Comparison of ENCODE assay signal across 27 mouse cellular contexts in the genomic region with DNA sequence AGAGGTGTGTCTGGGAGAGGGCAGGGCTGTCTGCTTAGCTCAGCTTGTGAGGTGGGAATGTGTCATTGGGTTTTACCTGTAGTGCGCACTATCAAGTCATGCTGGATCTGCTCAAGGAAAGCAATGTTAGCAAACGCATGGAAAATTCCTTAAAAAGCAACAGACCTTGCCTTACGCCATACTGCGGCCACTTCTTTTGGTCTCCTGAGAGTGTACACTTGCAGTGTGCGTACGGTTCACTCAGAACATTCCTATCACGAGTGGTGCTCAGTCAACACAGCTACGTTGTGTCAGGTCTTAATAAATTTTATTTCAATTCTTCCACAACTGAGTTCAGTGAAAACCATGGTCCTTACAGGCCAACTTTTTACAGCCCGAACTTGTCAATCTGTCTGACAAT. TPM values are rescaled to one million over a fixed set of nuclear protein-coding genes. Genes with fewer than 3 reads are reported as not detected.
DNase-seq lines count a peak whose midpoint lies in the region; ATAC-seq and TF ChIP-seq lines count a peak whose summit lies in the region.
"Had no signal": no experiment of that assay in that cellular context is flagged by ENCODE, and none has a peak within 500 bp of the region (broad histone marks: within the 10 kb centered on the region; RNA-seq: fewer than 3 reads in every experiment).

No protein-coding gene starts in this region.

- no peak overlapping the region for H3K4me3 ChIP-seq in liver, embryonic 12.5 days
- H3K4me3 ChIP-seq in liver, embryonic 15.5 days (replicated peaks), result no peak overlapping the region
- H3K4me3 ChIP-seq in liver, postnatal 0 days (ENCODE audit: low read depth, low read length), result no peak overlapping the region
- peak overlapping the region; percentile 88 for H3K4me3 ChIP-seq in testis, adult 2 months (ENCODE audit: control insufficient read depth, low read depth, low read length)
- H3K4me3 ChIP-seq: embryonic facial prominence, embryonic 13.5 days; embryonic facial prominence, embryonic 15.5 days; erythroblast, embryonic 14.5 days; forebrain, embryonic 10.5 days; forebrain, embryonic 12.5 days had no signal

- H3K9ac ChIP-seq in liver, embryonic 12.5 days, result 0 out of 2 replicates have a peak overlapping the region, but pooled peaks have one; percentile 8
- no peak overlapping the region for H3K9ac ChIP-seq in liver, embryonic 15.5 days
- H3K9ac ChIP-seq in liver, postnatal 0 days (replicated peaks), result no peak overlapping the region
- H3K9ac ChIP-seq: embryonic facial prominence, embryonic 13.5 days; embryonic facial prominence, embryonic 15.5 days; forebrain, embryonic 12.5 days had no signal

- TF ChIP-seq EP300 in liver, postnatal 0 days (IDR thresholded peaks at IDR 0.05; ENCODE audit: low read depth), result no peak

- H3K27me3 ChIP-seq in liver, embryonic 12.5 days (replicated peaks), result no peaks in the 10 kb centered on the region
- H3K27me3 ChIP-seq in liver, embryonic 15.5 days, result no peaks in the 10 kb centered on the region
- H3K27me3 ChIP-seq in liver, postnatal 0 days (ENCODE audit: insufficient read depth, low read length), result no peaks in the 10 kb centered on the region
- H3K27me3 ChIP-seq in testis, adult 2 months (ENCODE audit: control insufficient read depth, insufficient read depth, low read length), result no peaks in the 10 kb centered on the region
- H3K27me3 ChIP-seq: CH12.LX; embryonic facial prominence, embryonic 13.5 days; embryonic facial prominence, embryonic 15.5 days had no signal

- DNase-seq in liver, result no peak
- no peak for DNase-seq in liver, postnatal 0 days
- no peak for DNase-seq in testis, postnatal 14 days (ENCODE audit: low spot score)
- DNase-seq: adrenal gland, adult 2 months; adrenal gland, postnatal 10 days; adrenal gland, postnatal 25 days; B cell, adult 2 months; cerebellum, adult 11 months; cerebellum, adult 18-20 months; cerebellum, adult 8-10 months; cerebellum, adult 9-11 months; cerebellum, postnatal 14 days; cerebellum, postnatal 36 days; embryo, embryonic 11 days had no signal

- H3K36me3 ChIP-seq in liver, embryonic 12.5 days, result no peaks in the 10 kb centered on the region
- no peaks in the 10 kb centered on the region for H3K36me3 ChIP-seq in liver, embryonic 15.5 days (replicated peaks)
- H3K36me3 ChIP-seq in liver, postnatal 0 days (replicated peaks; ENCODE audit: insufficient read depth, low read length), result no peaks in the 10 kb centered on the region
- no peaks in the 10 kb centered on the region for H3K36me3 ChIP-seq in testis, adult 2 months (ENCODE audit: control insufficient read depth, insufficient read depth, low read length)
- H3K36me3 ChIP-seq: embryonic facial prominence, embryonic 13.5 days; embryonic facial prominence, embryonic 15.5 days; forebrain, embryonic 10.5 days; forebrain, embryonic 12.5 days; G1E had no signal

- H3K4me1 ChIP-seq in liver, embryonic 12.5 days, result peaks cover 60% of the 10 kb centered on the region
- peaks cover 54% of the 10 kb centered on the region for H3K4me1 ChIP-seq in liver, embryonic 15.5 days (replicated peaks)
- peaks cover 8% of the 10 kb centered on the region for H3K4me1 ChIP-seq in liver, postnatal 0 days (ENCODE audit: insufficient read depth)
- H3K4me1 ChIP-seq in testis, adult 2 months (ENCODE audit: control insufficient read depth, insufficient read depth, low read length), result no peaks in the 10 kb centered on the region; the same call in 1 of the 2 replicates

- no peak for ATAC-seq in liver, embryonic 12.5 days
- ATAC-seq in liver, embryonic 15.5 days (ENCODE audit: insufficient read depth), result no peak
- no peak for ATAC-seq in liver, postnatal 0 days
- ATAC-seq: CD4-positive, CD25-positive, alpha-beta regulatory T cell, adult 4 months; forebrain, embryonic 14.5 days; forebrain, embryonic 16.5 days had no signal

- WGBS in liver, embryonic 12.5 days (ENCODE audit: insufficient replicate concordance), result 89% methylated on average over 9 of the region's 9 CpGs
- 93% methylated on average over 9 of the region's 9 CpGs for WGBS in liver, embryonic 15.5 days (ENCODE audit: insufficient replicate concordance)
- 91% methylated on average over 9 of the region's 9 CpGs for WGBS in liver, postnatal 0 days (ENCODE audit: insufficient replicate concordance)

- no peaks in the 10 kb centered on the region for H3K9me3 ChIP-seq in liver, embryonic 12.5 days (replicated peaks)
- H3K9me3 ChIP-seq in liver, embryonic 15.5 days (replicated peaks), result no peaks in the 10 kb centered on the region
- H3K9me3 ChIP-seq in liver, postnatal 0 days (ENCODE audit: low read length), result no peaks in the 10 kb centered on the region
- H3K9me3 ChIP-seq: embryonic facial prominence, embryonic 13.5 days; embryonic facial prominence, embryonic 15.5 days; forebrain, embryonic 10.5 days; forebrain, embryonic 12.5 days; G1E had no signal

- TF ChIP-seq POLR2A in testis, adult 2 months (IDR thresholded peaks at IDR 0.05; ENCODE audit: control insufficient read depth, low read depth, low read length), result no peak

- no peak for TF ChIP-seq CTCF in liver, postnatal 0 days (IDR thresholded peaks at IDR 0.05; ENCODE audit: low read depth)
- TF ChIP-seq CTCF in testis, adult 2 months (IDR thresholded peaks at IDR 0.05; ENCODE audit: control insufficient read depth, insufficient read depth, insufficient replicate concordance, low read depth, low read length), result no peak

- H3K4me2 ChIP-seq in liver, embryonic 12.5 days, result no peak overlapping the region
- no peak overlapping the region for H3K4me2 ChIP-seq in liver, embryonic 15.5 days
- H3K4me2 ChIP-seq in liver, postnatal 0 days (ENCODE audit: low read depth, low read length), result no peak overlapping the region
- H3K4me2 ChIP-seq: embryonic facial prominence, embryonic 13.5 days; embryonic facial prominence, embryonic 15.5 days; forebrain, embryonic 12.5 days had no signal

- 0 out of 2 replicates have a peak overlapping the region, but pooled peaks have one; percentile 29 for H3K27ac ChIP-seq in liver, embryonic 12.5 days
- H3K27ac ChIP-seq in liver, embryonic 15.5 days (replicated peaks), result 0 out of 2 replicates have a peak overlapping the region, but pooled peaks have one; percentile 53
- H3K27ac ChIP-seq in liver, postnatal 0 days (ENCODE audit: low read depth), result no peak overlapping the region
- H3K27ac ChIP-seq in testis, adult 2 months (ENCODE audit: control insufficient read depth, insufficient read depth, low read depth, low read length), result no peak overlapping the region
- H3K27ac ChIP-seq: embryonic facial prominence, embryonic 13.5 days; embryonic facial prominence, embryonic 15.5 days; forebrain, embryonic 10.5 days; forebrain, embryonic 12.5 days had no signal

RNA-seq across cellular contexts. Expression of a gene that starts 0.7 kb away (rescaled TPM):
- polyA plus RNA-seq in liver, embryonic 12.5 days (2016; fragmentation: Nextera tagmentation; extraction: Ambion mirVana), result 5.3 and 6.4 TPM in 2 replicates
- 2.6 and 3.0 TPM in 2 replicates for polyA plus RNA-seq in liver, embryonic 15.5 days (2015; fragmentation: Nextera tagmentation; extraction: Ambion mirVana)
- polyA plus RNA-seq in liver, postnatal 0 days (2015; fragmentation: Nextera tagmentation; extraction: Ambion mirVana), result 0.40 and 0.66 TPM in 2 replicates
- polyA plus RNA-seq in testis, adult 2 months (2012; rRNA removed), result 124 and 160 TPM in 2 replicates
- polyA plus RNA-seq: adrenal gland, adult 2 months; CD4-positive, CD25-positive, alpha-beta regulatory T cell, adult 4 months; erythroblast, embryonic 14.5 days; forebrain, embryonic 12.5 days; forebrain, embryonic 14.5 days; forebrain, embryonic 16.5 days had no signal

Comparison
In these comparisons a context has a peak if more than half of its experiments do, and no peak if none do; other contexts are left out.
1. H3K27ac ChIP-seq: peak in liver, embryonic 12.5 days (single experiment) and liver, embryonic 15.5 days (single experiment); none in liver, postnatal 0 days (single experiment) and testis, adult 2 months (single experiment).
2. RNA of a gene that starts 0.7 kb away (polyA plus RNA-seq): 124 to 160 TPM in testis, adult 2 months; 5.3 to 6.4 TPM in liver, embryonic 12.5 days, 2.6 to 3.0 TPM in liver, embryonic 15.5 days and 0.40 to 0.66 TPM in liver, postnatal 0 days; every median in the first group is over 10 times any median in the second.